Mouse (Mus musculus) limb, embryonic 10.5 days (tissue): Measurements from ENCODE around the gene Cfap300. TPM values are rescaled to one million over a fixed set of nuclear protein-coding genes. Genes with fewer than 3 reads are reported as not detected.

Source experiments
- DNase-seq: peaks from one replicate; pipeline ENCODE4 v3.0.0-alpha.2; 2017; ENCODE audit warnings: low spot score
- H3K27ac ChIP-seq: fragments of 300-500 bp; sonication (generic); 2 replicates; pipeline ENCODE4 v1.5.1; 2016; ENCODE audit warnings: mild to moderate bottlenecking
- H3K27me3 ChIP-seq: fragments of 300-500 bp; sonication (generic); 2 replicates; pipeline ENCODE4 v1.6.1; 2016; ENCODE audit warnings: low read depth, mild to moderate bottlenecking; ENCODE audit not compliant: poor library complexity, severe bottlenecking
- H3K36me3 ChIP-seq: fragments of 300-500 bp; sonication (generic); 2 replicates; pipeline ENCODE4 v1.6.1; 2016; ENCODE audit warnings: mild to moderate bottlenecking, moderate library complexity
- H3K4me1 ChIP-seq: fragments of 300-500 bp; sonication (generic); 2 replicates; pipeline ENCODE4 v1.6.1; 2016
- H3K4me3 ChIP-seq: fragments of 300-500 bp; sonication (generic); 2 replicates; pipeline ENCODE4 v1.5.1; 2016; ENCODE audit warnings: mild to moderate bottlenecking, moderate library complexity
- H3K9me3 ChIP-seq: fragments of 300-500 bp; sonication (generic); replicated peaks from 2 replicates; pipeline ENCODE4 v1.6.1; 2016; ENCODE audit warnings: mild to moderate bottlenecking
- WGBS: fragments of 180-500 bp; shearing (Covaris S2); methylation state at CpG from one replicate; pipeline ENCODE4 v1.1.7; 2016; 5-methylcytosine and 5-hydroxymethylcytosine counted together
- polyA plus RNA-seq: library from polyadenylated mRNA; unstranded; fragments of >200 nt; fragmentation: Nextera tagmentation; extraction: Ambion mirVana; gene quantifications from 2 replicates; pipeline ENCODE4 v1.2.1, GENCODE M21; 2016

Gene Cfap300
- polyA plus RNA-seq, 1 experiment from 2014 or later = 18.1 TPM

DNA sequence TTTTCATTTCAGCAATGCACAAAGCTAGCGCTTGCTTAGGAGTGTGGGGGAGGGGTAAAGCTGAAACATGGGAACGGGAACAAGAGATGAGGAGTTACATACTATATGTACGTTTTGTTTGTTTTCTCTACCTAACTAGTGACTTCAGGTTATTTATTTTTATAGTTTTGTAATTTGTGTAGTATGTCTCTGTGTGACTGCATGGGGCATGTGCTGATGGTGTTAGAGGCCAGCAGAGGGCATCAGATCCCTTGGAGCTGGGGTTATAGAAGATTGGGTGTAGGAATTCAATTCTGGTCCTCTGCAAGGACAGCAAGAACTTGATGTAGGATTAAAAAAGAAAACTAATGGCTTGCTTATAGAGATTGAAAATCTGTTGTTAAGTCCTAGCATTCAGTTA is 64.1 kb downstream of the Cfap300 start:
- H3K4me3 ChIP-seq = no peak overlapping the region
- WGBS = 92% methylated on average over 3 of the region's 3 CpGs
- H3K36me3 ChIP-seq = peaks cover 96% of the 10 kb centered on the region
- H3K27ac ChIP-seq = no peak overlapping the region
- H3K4me1 ChIP-seq = peaks cover under 1% of the 10 kb centered on the region; the same call in 1 of the 2 replicates
- H3K9me3 ChIP-seq = no peaks in the 10 kb centered on the region
- H3K27me3 ChIP-seq = no peaks in the 10 kb centered on the region
- no peak for DNase-seq

DNA sequence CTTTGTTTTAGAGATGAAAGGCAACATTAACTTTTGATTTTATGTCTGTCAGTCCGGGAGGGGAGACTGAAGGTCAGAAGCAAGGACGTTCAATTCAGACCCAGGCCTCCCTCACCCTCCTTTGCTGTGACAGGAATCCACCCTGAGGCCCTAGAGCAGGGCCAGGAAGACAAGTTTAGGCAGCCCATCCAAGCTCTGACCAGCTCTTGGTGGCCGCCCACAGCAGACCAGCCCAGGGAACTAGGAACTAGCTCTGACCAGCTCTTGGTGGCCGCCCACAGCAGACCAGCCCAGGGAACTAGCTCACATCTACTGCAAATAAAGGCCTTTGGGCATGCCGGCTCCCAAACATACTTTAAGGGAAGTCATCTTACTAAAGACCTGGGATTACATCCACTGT is 65.0 kb downstream of the Cfap300 start:
- peaks cover 98% of the 10 kb centered on the region for H3K36me3 ChIP-seq
- H3K27me3 ChIP-seq = no peaks in the 10 kb centered on the region

GRCm38 (mm10) chr9:7971993-7972392 is 70.6 kb downstream of the Cfap300 start:
- H3K4me3 ChIP-seq = no peak overlapping the region
- H3K4me1 ChIP-seq = peaks cover 11% of the 10 kb centered on the region; the same call in 1 of the 2 replicates
- no peaks in the 10 kb centered on the region for H3K27me3 ChIP-seq
- peaks cover 81% of the 10 kb centered on the region for H3K36me3 ChIP-seq
- H3K9me3 ChIP-seq = no peaks in the 10 kb centered on the region
- no peak overlapping the region for H3K27ac ChIP-seq
- 67% methylated on average over 2 of the region's 2 CpGs for WGBS
- DNase-seq = no peak

More for the DNA sequence above, 65.0 kb downstream of the Cfap300 start:
- no peak overlapping the region for H3K4me3 ChIP-seq
- H3K9me3 ChIP-seq = no peaks in the 10 kb centered on the region
- DNase-seq = no peak
- no peak overlapping the region for H3K27ac ChIP-seq
- 84% methylated on average over 5 of the region's 5 CpGs for WGBS
- H3K4me1 ChIP-seq = no peaks in the 10 kb centered on the region

Other genes starting within 250 kb of the Cfap300 start
- gene Birc2, start 205.8 kb downstream of the Cfap300 start, polyA plus RNA-seq = 26.8 and 37.6 TPM in 2 replicates
- 7.4 and 8.2 TPM in 2 replicates for gene Birc3, start 169.6 kb downstream of the Cfap300 start, polyA plus RNA-seq
- gene Yap1, start 38.2 kb downstream of the Cfap300 start, polyA plus RNA-seq = 49.6 and 55.6 TPM in 2 replicates
- gene Cep126, start 91.5 kb upstream of the Cfap300 start, polyA plus RNA-seq = 2.7 and 2.9 TPM in 2 replicates